Mouse (Mus musculus) testis, postnatal 10 days (tissue): ENCODE data around the gene Cdyl.

Source experiments
- DNase-seq: peaks from one replicate; pipeline ENCODE4 v3.0.0; 2021; ENCODE audit warnings: low spot score

Cdyl gene

GRCm38 (mm10) chr13:35760372-35760771, 100.7 kb downstream of the Cdyl start:
- DNase-seq: no peak

GRCm38 (mm10) chr13:35764559-35764958, 104.9 kb downstream of the Cdyl start:
- DNase-seq: no peak

- no peak for DNase-seq
Observed at GRCm38 (mm10) chr13:35765817-35766216, 106.2 kb downstream of the Cdyl start.

GRCm38 (mm10) chr13:35769673-35770072, 110.0 kb downstream of the Cdyl start:
- no peak for DNase-seq

- no peak for DNase-seq
Observed at GRCm38 (mm10) chr13:35770421-35770820, 110.8 kb downstream of the Cdyl start.

- DNase-seq: peak; percentile 65
Observed at GRCm38 (mm10) chr13:35771968-35772382, 112.3 kb downstream of the Cdyl start.

GRCm38 (mm10) chr13:35773763-35774162, 114.1 kb downstream of the Cdyl start:
- peak; percentile 57 for DNase-seq

- DNase-seq: no peak
Observed at GRCm38 (mm10) chr13:35776123-35776522, 116.5 kb downstream of the Cdyl start.

- DNase-seq: no peak
Observed at GRCm38 (mm10) chr13:35780714-35781113, 121.1 kb downstream of the Cdyl start.

GRCm38 (mm10) chr13:35781755-35782154, 122.1 kb downstream of the Cdyl start:
- DNase-seq: no peak

- DNase-seq: no peak
Observed at GRCm38 (mm10) chr13:35782949-35783348, 123.3 kb downstream of the Cdyl start.

- DNase-seq: no peak
Observed at GRCm38 (mm10) chr13:35783576-35783975, 123.9 kb downstream of the Cdyl start.

- DNase-seq: no peak
Observed at GRCm38 (mm10) chr13:35784281-35784680, 124.6 kb downstream of the Cdyl start.

GRCm38 (mm10) chr13:35785330-35785939, 125.8 kb downstream of the Cdyl start:
- DNase-seq: no peak

GRCm38 (mm10) chr13:35786726-35787399, 127.2 kb downstream of the Cdyl start:
- no peak for DNase-seq

- DNase-seq: no peak
Observed at GRCm38 (mm10) chr13:35789577-35789976, 129.9 kb downstream of the Cdyl start.

GRCm38 (mm10) chr13:35790431-35790830, 130.8 kb downstream of the Cdyl start:
- no peak for DNase-seq

- DNase-seq: no peak
Observed at GRCm38 (mm10) chr13:35794309-35794708, 134.7 kb downstream of the Cdyl start.

GRCm38 (mm10) chr13:35794774-35795173, 135.1 kb downstream of the Cdyl start:
- no peak for DNase-seq

- DNase-seq: no peak
Observed at GRCm38 (mm10) chr13:35795887-35796286, 136.3 kb downstream of the Cdyl start.

- DNase-seq: no peak
Observed at GRCm38 (mm10) chr13:35796352-35796751, 136.7 kb downstream of the Cdyl start.

GRCm38 (mm10) chr13:35797811-35798522, 138.3 kb downstream of the Cdyl start:
- no peak for DNase-seq

GRCm38 (mm10) chr13:35798645-35799044, 139.0 kb downstream of the Cdyl start:
- peak; percentile 78 for DNase-seq
